Mouse (Mus musculus) liver, embryonic 14.5 days (tissue): ENCODE results near the gene Ephx1.

ENCODE experiments used
- CTCF ChIP-seq: IDR thresholded peaks from 2 replicates; pipeline ENCODE4 v1.5.1; 2016; ENCODE audit warnings: antibody characterized with exemption, low read depth, control low read depth
- EP300 ChIP-seq: IDR thresholded peaks from 2 replicates; pipeline ENCODE4 v1.6.1; 2016; ENCODE audit warnings: antibody characterized with exemption, low read depth

GRCm38 (mm10) chr1:181069671-181070070 is 49.0 kb upstream of the Ephx1 start:
- TF ChIP-seq EP300 = no peak
- TF ChIP-seq CTCF = no peak
